Mouse (Mus musculus): Measurements from ENCODE around the gene Pdcd1lg2.

DNA sequence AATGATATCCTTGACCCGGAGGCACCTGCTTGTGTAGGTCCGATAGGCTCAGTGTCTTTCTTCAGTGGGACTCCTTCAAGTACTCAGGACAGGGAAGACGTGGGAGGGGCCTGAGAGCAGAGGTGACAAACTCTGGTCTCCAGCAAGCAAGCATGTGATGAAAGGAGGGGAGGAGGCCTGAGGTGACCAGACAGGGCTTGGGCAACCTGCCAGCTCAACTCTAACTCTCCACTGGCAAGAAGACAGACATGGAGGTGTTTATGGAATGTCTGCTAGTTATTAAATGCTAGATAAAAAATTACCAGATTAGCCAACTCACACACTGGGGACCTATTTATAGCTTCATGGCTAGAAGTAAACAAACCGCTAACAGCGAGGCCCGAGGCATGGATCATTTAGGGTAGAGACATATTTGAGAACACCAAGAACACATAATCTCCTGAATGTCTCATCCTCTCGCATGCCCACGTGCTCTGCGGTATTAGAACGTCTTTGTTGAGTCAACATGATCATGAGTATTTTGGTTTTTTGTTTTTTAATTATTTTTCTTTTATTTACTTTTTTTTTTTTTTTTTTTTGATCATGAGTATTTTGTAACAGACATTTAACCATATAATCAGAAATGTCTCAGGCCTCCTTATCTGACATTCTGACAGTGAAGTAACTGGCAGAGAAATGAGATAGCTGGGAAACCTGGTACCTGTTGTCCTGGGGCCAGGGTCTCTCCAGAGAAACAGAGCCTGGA, 58.4 kb downstream of the Pdcd1lg2 start:
- TF ChIP-seq CTCF (conservative IDR thresholded peaks at IDR 0.05; ENCODE audit: low read length) (no peak), NANOG (IDR thresholded peaks at IDR 0.05; ENCODE audit: borderline replicate concordance, low read length) (no peak), POU5F1 (IDR thresholded peaks at IDR 0.05; ENCODE audit: borderline replicate concordance, low read length) (no peak)
